Mouse (Mus musculus): ENCODE measurements at regions not wholly inside any gene's neighbourhood (a gene's known extent, or its start where the extent isn't known, plus 50 kb on each side); places are given as distances from the start of the nearest gene placed in this dataset.
A peak's percentile ranks its signal among the peaks of the same experiment; 100 is the strongest.

DNA sequence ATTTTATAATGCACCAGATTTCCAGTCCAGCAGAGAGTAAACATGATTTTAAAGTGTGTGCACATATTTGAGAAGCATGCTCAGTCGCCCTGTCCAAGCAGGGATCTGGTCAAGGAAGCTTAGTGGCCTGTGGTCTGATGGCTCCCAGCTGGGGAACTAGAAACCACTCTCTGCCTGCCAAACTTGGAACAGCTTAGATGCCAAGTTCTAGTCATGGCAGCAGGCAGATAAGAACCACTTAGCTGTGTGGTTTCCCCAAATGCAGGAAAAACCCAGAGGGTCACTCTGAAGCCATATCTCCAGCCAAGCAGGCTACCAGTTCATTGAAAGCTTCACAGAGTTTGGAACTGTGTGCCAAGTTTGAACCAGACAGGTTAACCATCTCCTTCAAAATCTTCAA lies 86.1 kb downstream of the Fam114a2 start:
- no peaks in the 10 kb centered on the region for H3K36me3 ChIP-seq (ENCODE audit: control insufficient read depth, insufficient read depth)
- H3K4me3 ChIP-seq (ENCODE audit: low read depth, low read length) = no peak overlapping the region
- 47% methylated on average over 1 of the region's 1 CpGs for WGBS
- no peak for ATAC-seq
- H3K4me1 ChIP-seq (replicated peaks; ENCODE audit: control insufficient read depth, insufficient read depth, low read length) = no peaks in the 10 kb centered on the region
- H3K27ac ChIP-seq (ENCODE audit: low read depth, low read length) = no peak overlapping the region
- H3K27me3 ChIP-seq (replicated peaks; ENCODE audit: control insufficient read depth, insufficient read depth, low read length) = no peaks in the 10 kb centered on the region
- no peak overlapping the region for H3K4me2 ChIP-seq (replicated peaks; ENCODE audit: low read depth)
- H3K9me3 ChIP-seq (ENCODE audit: control insufficient read depth) = no peaks in the 10 kb centered on the region
- no peak for TF ChIP-seq CTCF (IDR thresholded peaks at IDR 0.05; ENCODE audit: low read depth)
- no peak overlapping the region for H3K9ac ChIP-seq (ENCODE audit: low read depth, low read length)

GRCm38 (mm10) chr11:57431886-57432285 lies 86.5 kb downstream of the Fam114a2 start:
- no peak overlapping the region for H3K9ac ChIP-seq (ENCODE audit: low read depth, low read length)
- H3K4me3 ChIP-seq (ENCODE audit: low read depth, low read length) = no peak overlapping the region
- no peak overlapping the region for H3K27ac ChIP-seq (ENCODE audit: low read depth, low read length)
- H3K27me3 ChIP-seq (replicated peaks; ENCODE audit: control insufficient read depth, insufficient read depth, low read length) = no peaks in the 10 kb centered on the region
- no peak overlapping the region for H3K4me2 ChIP-seq (replicated peaks; ENCODE audit: low read depth)
- no peaks in the 10 kb centered on the region for H3K4me1 ChIP-seq (replicated peaks; ENCODE audit: control insufficient read depth, insufficient read depth, low read length)
- H3K9me3 ChIP-seq (ENCODE audit: control insufficient read depth) = no peaks in the 10 kb centered on the region
- TF ChIP-seq CTCF (IDR thresholded peaks at IDR 0.05; ENCODE audit: low read depth) = peak; percentile 17; the same call in 1 of the 2 replicates
- H3K36me3 ChIP-seq (ENCODE audit: control insufficient read depth, insufficient read depth) = no peaks in the 10 kb centered on the region
- no peak for ATAC-seq

DNA sequence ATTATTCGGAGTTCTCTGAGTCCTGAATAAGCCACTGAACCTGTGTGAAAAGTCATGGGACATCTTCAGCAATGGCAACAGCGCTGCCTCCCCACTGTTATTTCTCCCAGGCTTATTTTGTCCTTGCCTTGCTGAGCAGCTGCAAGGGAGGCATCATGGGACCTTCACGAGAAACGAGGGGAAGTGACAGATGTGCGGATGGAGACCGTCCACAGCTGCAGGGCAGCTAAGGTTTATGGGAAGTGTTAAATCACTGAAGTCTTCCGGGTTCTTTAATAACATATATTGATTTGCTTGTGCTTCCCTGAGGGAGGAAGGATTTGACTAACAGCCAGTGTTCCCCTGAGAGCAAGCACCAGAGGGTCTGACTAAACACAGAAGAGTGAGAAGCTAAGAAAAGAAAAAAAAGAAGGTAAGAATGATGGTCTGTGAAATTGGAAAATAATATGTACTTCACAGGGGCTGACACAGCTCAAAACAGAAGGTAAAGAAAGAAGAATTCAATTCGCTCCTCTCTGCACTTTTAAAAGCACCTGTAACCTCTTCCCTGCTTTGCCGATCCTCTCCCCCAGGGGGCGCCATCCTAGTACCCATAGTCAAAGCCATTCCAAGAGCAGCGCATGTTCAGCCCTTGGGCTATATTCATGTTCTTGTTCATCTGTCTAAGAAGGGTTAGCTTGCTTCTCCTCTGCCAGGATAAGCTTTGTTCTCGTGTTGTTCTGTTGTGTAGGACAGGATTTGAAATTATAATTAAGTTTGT lies 92.2 kb downstream of the Fam114a2 start:
- Histone ChIP-seq H3K27ac (ENCODE audit: low read depth, low read length) (no peak overlapping the region), H3K9me3 (ENCODE audit: control insufficient read depth) (no peaks in the 10 kb centered on the region)
- TF ChIP-seq CTCF (IDR thresholded peaks at IDR 0.05; ENCODE audit: low read depth) = peak; percentile 59

DNA sequence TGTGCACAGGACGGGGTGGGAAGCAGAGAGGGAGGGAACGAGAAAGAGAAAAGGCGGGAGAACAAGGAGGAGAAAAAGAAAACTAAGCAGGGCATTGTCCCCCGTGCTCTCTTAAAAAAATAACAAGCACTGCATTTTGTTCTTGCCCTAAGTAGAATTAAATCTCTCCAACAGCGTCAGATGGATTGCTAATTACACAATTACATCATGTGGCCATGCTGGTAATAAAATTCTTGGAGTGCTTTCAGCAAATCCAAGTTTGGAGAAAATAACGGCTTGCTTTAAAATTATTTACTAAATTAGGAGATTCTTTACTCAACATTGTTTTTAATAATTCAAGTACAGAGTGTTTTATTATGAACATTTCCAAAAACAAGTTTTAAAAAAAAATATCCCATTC lies 99.0 kb downstream of the Fam114a2 start:
- H3K9me3 ChIP-seq (ENCODE audit: control insufficient read depth) = no peaks in the 10 kb centered on the region
- H3K9ac ChIP-seq (ENCODE audit: low read depth, low read length) = no peak overlapping the region
- H3K4me2 ChIP-seq (replicated peaks; ENCODE audit: low read depth) = no peak overlapping the region
- no peaks in the 10 kb centered on the region for H3K4me1 ChIP-seq (replicated peaks; ENCODE audit: control insufficient read depth, insufficient read depth, low read length)
- no peak for TF ChIP-seq CTCF (IDR thresholded peaks at IDR 0.05; ENCODE audit: low read depth)
- no peaks in the 10 kb centered on the region for H3K27me3 ChIP-seq (replicated peaks; ENCODE audit: control insufficient read depth, insufficient read depth, low read length)
- 71% methylated on average over 6 of the region's 6 CpGs for WGBS
- ATAC-seq = no peak
- H3K4me3 ChIP-seq (ENCODE audit: low read depth, low read length) = no peak overlapping the region
- H3K36me3 ChIP-seq (ENCODE audit: control insufficient read depth, insufficient read depth) = no peaks in the 10 kb centered on the region
- H3K27ac ChIP-seq (ENCODE audit: low read depth, low read length) = no peak overlapping the region

More for the DNA sequence above, 92.2 kb downstream of the Fam114a2 start:
- H3K36me3 ChIP-seq (ENCODE audit: control insufficient read depth, insufficient read depth) = no peaks in the 10 kb centered on the region
- no peak overlapping the region for H3K4me2 ChIP-seq (replicated peaks; ENCODE audit: low read depth)
- H3K4me1 ChIP-seq (replicated peaks; ENCODE audit: control insufficient read depth, insufficient read depth, low read length) = no peaks in the 10 kb centered on the region
- no peak overlapping the region for H3K4me3 ChIP-seq (ENCODE audit: low read depth, low read length)
- H3K9ac ChIP-seq (ENCODE audit: low read depth, low read length) = no peak overlapping the region
- ATAC-seq = no peak
- WGBS = 61% methylated on average over 12 of the region's 12 CpGs
- no peaks in the 10 kb centered on the region for H3K27me3 ChIP-seq (replicated peaks; ENCODE audit: control insufficient read depth, insufficient read depth, low read length)

DNA sequence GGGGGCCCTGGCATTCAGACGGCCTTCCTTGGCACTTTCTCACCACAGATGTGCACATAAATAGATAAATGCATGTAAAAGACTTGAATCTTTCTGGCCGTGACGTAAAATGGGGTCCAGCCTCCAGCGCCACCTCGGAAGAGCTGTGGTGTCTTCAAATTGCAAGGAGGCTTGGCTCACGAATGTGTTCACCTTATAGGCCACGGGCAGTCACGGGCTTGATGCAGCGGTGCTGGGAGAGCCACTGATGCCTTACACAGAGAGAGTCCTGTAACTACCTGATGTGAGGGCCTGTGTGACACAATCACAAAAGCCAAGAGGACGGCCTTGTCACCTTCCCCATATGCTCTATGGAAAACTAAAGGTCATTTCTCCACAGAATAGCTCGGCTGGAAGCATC lies 102.4 kb downstream of the Fam114a2 start:
- Histone ChIP-seq H3K9ac (ENCODE audit: low read depth, low read length) (no peak overlapping the region), H3K27ac (ENCODE audit: low read depth, low read length) (no peak overlapping the region), H3K4me2 (replicated peaks; ENCODE audit: low read depth) (no peak overlapping the region), H3K4me3 (ENCODE audit: low read depth, low read length) (no peak overlapping the region), H3K27me3 (replicated peaks; ENCODE audit: control insufficient read depth, insufficient read depth, low read length) (no peaks in the 10 kb centered on the region), H3K36me3 (ENCODE audit: control insufficient read depth, insufficient read depth) (no peaks in the 10 kb centered on the region), H3K4me1 (replicated peaks; ENCODE audit: control insufficient read depth, insufficient read depth, low read length) (no peaks in the 10 kb centered on the region), H3K9me3 (ENCODE audit: control insufficient read depth) (no peaks in the 10 kb centered on the region)
- TF ChIP-seq CTCF (IDR thresholded peaks at IDR 0.05; ENCODE audit: low read depth) = no peak
- WGBS = 90% methylated on average over 11 of the region's 11 CpGs
- ATAC-seq = no peak

DNA sequence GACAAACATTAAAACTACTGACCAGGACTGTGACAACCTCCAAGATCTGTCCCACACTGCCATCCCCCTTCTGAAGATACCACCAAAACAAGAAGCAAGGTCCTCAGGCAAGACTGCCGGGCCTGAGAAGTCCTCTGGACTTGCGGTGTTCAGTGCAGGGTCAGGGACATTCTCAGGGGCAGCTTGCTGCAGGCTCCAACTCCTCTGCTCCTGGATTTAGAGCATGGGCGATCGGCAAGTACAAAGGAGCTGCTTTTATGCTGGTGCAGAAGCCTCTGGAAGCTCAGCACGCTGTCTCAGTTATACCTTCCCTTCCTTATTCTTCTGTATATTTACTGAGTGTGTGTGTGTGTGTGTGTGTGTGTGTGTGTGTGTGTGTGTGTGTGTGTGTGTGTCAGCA lies 103.2 kb downstream of the Fam114a2 start:
- WGBS = 57% methylated on average over 5 of the region's 5 CpGs
- Histone ChIP-seq H3K27me3 (replicated peaks; ENCODE audit: control insufficient read depth, insufficient read depth, low read length) (no peaks in the 10 kb centered on the region), H3K27ac (ENCODE audit: low read depth, low read length) (no peak overlapping the region), H3K4me1 (replicated peaks; ENCODE audit: control insufficient read depth, insufficient read depth, low read length) (no peaks in the 10 kb centered on the region), H3K4me2 (replicated peaks; ENCODE audit: low read depth) (no peak overlapping the region), H3K4me3 (ENCODE audit: low read depth, low read length) (no peak overlapping the region), H3K9me3 (ENCODE audit: control insufficient read depth) (no peaks in the 10 kb centered on the region), H3K36me3 (ENCODE audit: control insufficient read depth, insufficient read depth) (no peaks in the 10 kb centered on the region), H3K9ac (ENCODE audit: low read depth, low read length) (no peak overlapping the region)
- no peak for TF ChIP-seq CTCF (IDR thresholded peaks at IDR 0.05; ENCODE audit: low read depth)
- no peak for ATAC-seq

All from intestine, postnatal 0 days (tissue).